ENCODE assay signal across 8 mouse cellular contexts in the genomic region with DNA sequence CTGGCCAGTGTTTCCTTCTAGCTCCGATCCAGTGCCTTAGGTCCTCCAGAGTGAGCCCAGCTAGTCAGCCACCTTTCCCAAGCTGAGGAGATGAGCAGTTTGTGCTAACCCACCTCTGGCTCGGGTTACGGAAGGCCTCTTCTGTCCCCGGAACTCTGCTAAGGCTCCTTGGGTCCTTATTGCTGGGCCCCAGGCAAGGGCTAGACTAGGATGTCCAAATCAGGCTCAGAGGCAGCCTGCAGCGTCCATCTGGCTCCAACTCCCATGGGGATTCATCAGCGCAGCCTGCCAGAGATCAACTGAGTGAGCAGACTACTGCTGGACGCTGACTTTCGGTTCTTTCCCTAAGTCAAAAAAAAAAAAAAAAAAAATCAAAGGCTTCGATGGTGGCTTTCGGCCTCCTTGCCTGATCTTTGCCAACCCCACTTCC. TPM values are rescaled to one million over a fixed set of nuclear protein-coding genes. Genes with fewer than 3 reads are reported as not detected.
A peak's percentile ranks its signal among the peaks of the same experiment; 100 is the strongest.
DNase-seq lines count a peak whose midpoint lies in the region; ATAC-seq and TF ChIP-seq lines count a peak whose summit lies in the region.

No protein-coding gene starts in this region.

- no peaks in the 10 kb centered on the region for H3K36me3 ChIP-seq in liver, adult 2 months (ENCODE audit: control insufficient read depth, insufficient read depth, low read length)
- H3K36me3 ChIP-seq in embryonic facial prominence, embryonic 14.5 days (ENCODE audit: control insufficient read depth, insufficient read depth, low read length) = no peaks in the 10 kb centered on the region
- H3K36me3 ChIP-seq in hindbrain, embryonic 10.5 days = no peaks in the 10 kb centered on the region
- H3K36me3 ChIP-seq in midbrain, embryonic 15.5 days (replicated peaks) = no peaks in the 10 kb centered on the region

- no peaks in the 10 kb centered on the region for H3K79me2 ChIP-seq in liver, adult 2 months (ENCODE audit: control insufficient read depth, insufficient read depth, low read length)

- WGBS in liver, adult 2 months = 10% methylated on average over 10 of the region's 10 CpGs
- WGBS in embryonic facial prominence, embryonic 14.5 days = 1% methylated on average over 10 of the region's 10 CpGs
- WGBS in hindbrain, embryonic 10.5 days = 2% methylated on average over 10 of the region's 10 CpGs
- WGBS in midbrain, embryonic 15.5 days = 3% methylated on average over 10 of the region's 10 CpGs

- no peak for ATAC-seq in embryonic facial prominence, embryonic 14.5 days (ENCODE audit: low read depth)
- ATAC-seq in midbrain, embryonic 15.5 days (replicated peaks) = no peak
- ATAC-seq in frontal cortex, adult (ENCODE audit: low TSS enrichment) = no peak

- peak; percentile 12 for DNase-seq in liver, adult 2 months (ENCODE audit: extremely low read depth, low read depth, low spot score)
- DNase-seq in liver = no peak
- DNase-seq in embryonic facial prominence, embryonic 14.5 days (ENCODE audit: low spot score) = no peak
- peak; percentile 58 for DNase-seq in hindbrain, embryonic 10.5 days (ENCODE audit: low spot score)
- no peak for DNase-seq in right cerebral cortex, postnatal 14 days
- DNase-seq in adrenal gland, postnatal 25 days = no peak

- TF ChIP-seq CTCF in liver, adult 2 months (IDR thresholded peaks at IDR 0.05; ENCODE audit: low read depth, low read length) = no peak

- no peaks in the 10 kb centered on the region for H3K9me3 ChIP-seq in embryonic facial prominence, embryonic 14.5 days (ENCODE audit: control insufficient read depth, low read length)
- H3K9me3 ChIP-seq in hindbrain, embryonic 10.5 days = no peaks in the 10 kb centered on the region
- H3K9me3 ChIP-seq in midbrain, embryonic 15.5 days = no peaks in the 10 kb centered on the region

- no peak for TF ChIP-seq POLR2A in liver, adult 2 months (IDR thresholded peaks at IDR 0.05; ENCODE audit: extremely low read depth, insufficient read depth, low read length)

- H3K4me3 ChIP-seq in liver, adult 2 months (ENCODE audit: insufficient read depth, low read depth, low read length) = peak overlapping the region; percentile 13; the same call in 1 of the 2 replicates
- peak overlapping the region; percentile 14; the same call in 1 of the 2 replicates for H3K4me3 ChIP-seq in embryonic facial prominence, embryonic 14.5 days (ENCODE audit: low read depth, low read length)
- peak overlapping the region; percentile 73 for H3K4me3 ChIP-seq in hindbrain, embryonic 10.5 days
- H3K4me3 ChIP-seq in midbrain, embryonic 15.5 days = peak overlapping the region; percentile 9

- peak overlapping the region; percentile 60; the same call in 1 of the 2 replicates for H3K4me2 ChIP-seq in embryonic facial prominence, embryonic 14.5 days (ENCODE audit: low read depth, low read length)
- H3K4me2 ChIP-seq in midbrain, embryonic 15.5 days = peak overlapping the region; percentile 51; the same call in 1 of the 2 replicates

- H3K4me1 ChIP-seq in liver, adult 2 months (ENCODE audit: control insufficient read depth, insufficient read depth, low read length) = peaks cover 21% of the 10 kb centered on the region
- 0 out of 2 replicates have a peak, but pooled peaks cover 7% of the 10 kb centered on the region for H3K4me1 ChIP-seq in embryonic facial prominence, embryonic 14.5 days (ENCODE audit: control insufficient read depth, insufficient read depth, low read length)
- H3K4me1 ChIP-seq in hindbrain, embryonic 10.5 days (replicated peaks) = peaks cover 77% of the 10 kb centered on the region
- peaks cover 19% of the 10 kb centered on the region for H3K4me1 ChIP-seq in midbrain, embryonic 15.5 days

- no peak overlapping the region for H3K27ac ChIP-seq in liver, adult 2 months (replicated peaks; ENCODE audit: insufficient read depth, low read depth, low read length)
- H3K27ac ChIP-seq in embryonic facial prominence, embryonic 14.5 days (replicated peaks; ENCODE audit: low read depth, low read length) = no peak overlapping the region
- H3K27ac ChIP-seq in hindbrain, embryonic 10.5 days = peak overlapping the region; percentile 96
- no peak overlapping the region for H3K27ac ChIP-seq in midbrain, embryonic 15.5 days

- H3K27me3 ChIP-seq in liver, adult 2 months (ENCODE audit: control insufficient read depth, insufficient read depth, low read length) = peaks cover 56% of the 10 kb centered on the region
- H3K27me3 ChIP-seq in embryonic facial prominence, embryonic 14.5 days (replicated peaks; ENCODE audit: control insufficient read depth, insufficient read depth, low read length) = peaks cover 100% of the 10 kb centered on the region
- H3K27me3 ChIP-seq in hindbrain, embryonic 10.5 days (ENCODE audit: insufficient read depth, poor library complexity, severe bottlenecking) = peaks cover 99% of the 10 kb centered on the region
- peaks cover 83% of the 10 kb centered on the region for H3K27me3 ChIP-seq in midbrain, embryonic 15.5 days (replicated peaks)

- no peak overlapping the region for H3K9ac ChIP-seq in liver, adult 2 months (ENCODE audit: low read depth, low read length)
- peak overlapping the region; percentile 25; the same call in 1 of the 2 replicates for H3K9ac ChIP-seq in embryonic facial prominence, embryonic 14.5 days (ENCODE audit: low read depth, low read length)
- no peak overlapping the region for H3K9ac ChIP-seq in midbrain, embryonic 15.5 days

RNA-seq across cellular contexts. Expression of a gene that starts 4.9 kb away (rescaled TPM):
- total RNA-seq in liver, adult 2 months (2014; rRNA removed) = not detected in 2 replicates
- polyA plus RNA-seq in liver, adult 2 months (2012; rRNA removed) = not detected in 2 replicates
- 1.8 and 2.6 TPM in 2 replicates for polyA plus RNA-seq in embryonic facial prominence, embryonic 14.5 days (2014; fragmentation: Nextera tagmentation; extraction: Ambion mirVana)
- polyA plus RNA-seq in hindbrain, embryonic 10.5 days (2016; fragmentation: Nextera tagmentation; extraction: Ambion mirVana) = 24.7 and 27.0 TPM in 2 replicates
- 22.5 and 23.3 TPM in 2 replicates for polyA plus RNA-seq in midbrain, embryonic 15.5 days (2015; fragmentation: Nextera tagmentation; extraction: Ambion mirVana)
- total RNA-seq in adrenal gland, postnatal 25 days (2021) = not detected in 2 replicates

Comparison
In these comparisons a context has a peak if more than half of its experiments do, and no peak if none do; other contexts are left out.
1. DNase-seq: peak in liver, adult 2 months (single experiment) and hindbrain, embryonic 10.5 days (single experiment); none in liver (single experiment), embryonic facial prominence, embryonic 14.5 days (single experiment), right cerebral cortex, postnatal 14 days (single experiment) and adrenal gland, postnatal 25 days (single experiment).
2. H3K4me3 ChIP-seq: peak in every context shown above with its lines; median percentile 73 in hindbrain, embryonic 10.5 days; 14 in embryonic facial prominence, embryonic 14.5 days; 13 in liver, adult 2 months; 9 in midbrain, embryonic 15.5 days.